Mouse (Mus musculus) gonadal fat pad, adult 2 months (tissue): ENCODE measurements around the gene E130218I03Rik. TPM values are rescaled to one million over a fixed set of nuclear protein-coding genes. Genes with fewer than 3 reads are reported as not detected.

Experiments used
- DNase-seq: peaks from one replicate; pipeline ENCODE4 v3.0.0-alpha.2; 2012; ENCODE audit warnings: low read depth
- polyA plus RNA-seq: library from polyadenylated mRNA; depleted of rRNA; stranded (reverse); fragments of >200 nt; gene quantifications from 2 replicates; pipeline ENCODE4 v1.2.3, GENCODE M21; 2012; rRNA removed

E130218I03Rik gene
- polyA plus RNA-seq: 0.05 TPM in 1 of 2 replicates, not detected in the other

DNA sequence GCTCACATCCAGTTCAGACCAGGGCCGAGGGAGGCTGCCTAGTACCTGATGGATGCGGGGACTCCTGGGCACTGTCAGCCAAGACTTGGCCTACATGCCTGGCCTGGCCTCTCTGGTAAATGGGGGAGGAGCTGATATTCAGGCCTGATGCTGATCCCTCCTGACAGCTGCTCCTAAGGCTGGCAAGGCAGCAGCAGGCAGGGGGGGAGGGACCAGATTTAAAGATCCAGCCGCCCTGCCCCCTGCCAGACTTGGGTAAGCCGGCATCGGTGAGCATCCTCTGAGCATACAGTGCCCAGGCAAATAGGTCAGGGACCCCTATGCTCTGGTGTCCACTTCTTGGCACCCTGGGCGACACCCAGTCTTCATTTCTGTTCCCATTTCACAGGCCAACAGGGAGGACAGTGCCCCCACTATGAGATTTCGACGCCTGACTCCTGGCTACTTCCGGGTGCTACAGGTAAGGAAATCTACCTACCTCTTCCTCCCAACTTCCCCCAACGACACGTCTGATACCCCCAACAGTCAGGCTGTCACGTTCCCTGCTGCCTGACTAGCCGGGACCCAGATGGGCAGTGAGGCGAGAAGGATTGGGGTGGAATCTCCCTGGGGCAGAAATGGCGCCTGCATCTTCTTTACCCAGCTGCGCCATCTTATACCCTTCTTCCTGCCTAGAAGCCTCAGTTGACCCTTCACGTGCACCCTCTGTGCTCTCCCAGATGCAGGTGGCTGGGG lies at the start of gene E130218I03Rik:
E130218I03Rik (plus strand) TSS at position 147 of the 735 bp plus-strand sequence.
- DNase-seq: no peak

DNA sequence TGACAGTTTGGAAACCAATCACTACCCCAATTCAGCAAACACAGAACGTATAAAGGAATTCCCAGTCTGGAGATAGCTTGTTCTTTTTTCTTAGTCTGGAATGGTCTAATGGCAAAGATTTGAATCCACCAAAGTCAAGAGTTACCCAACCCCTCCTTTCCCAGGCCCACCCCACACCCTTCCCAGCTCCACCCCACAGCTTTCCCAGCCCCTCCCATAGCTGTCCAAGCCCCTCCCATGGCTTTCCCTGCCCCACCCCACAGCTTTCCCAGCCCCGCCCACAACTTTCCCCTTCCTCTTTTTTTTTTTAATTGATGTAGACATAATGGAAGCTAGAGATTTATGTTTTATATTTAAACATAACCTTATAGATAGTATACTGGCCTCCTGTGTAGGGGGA lies 44.1 kb upstream of the E130218I03Rik start:
- DNase-seq: no peak

DNA sequence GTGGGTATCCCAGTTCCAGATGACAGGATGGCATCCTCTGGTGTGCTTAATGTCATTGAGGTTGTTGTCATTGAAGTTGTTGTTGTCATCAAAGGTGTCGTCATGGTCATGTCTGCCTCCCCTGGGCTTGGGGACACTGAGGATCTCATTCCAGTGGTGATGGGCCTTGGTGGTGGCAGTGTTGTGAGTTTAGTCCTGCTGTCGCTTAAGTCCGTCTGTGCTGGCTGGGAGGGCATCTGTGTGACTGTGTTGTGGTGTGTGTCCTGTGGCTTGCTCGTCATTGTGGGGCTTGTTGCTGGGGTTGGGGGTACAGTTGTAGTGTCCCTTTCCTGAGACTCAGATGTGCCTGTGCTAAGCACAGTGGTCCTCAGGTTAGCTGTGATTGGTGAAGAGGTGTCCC lies 40.6 kb upstream of the E130218I03Rik start, which contains the start of gene Gm7534:
Gm7534 (minus strand) TSS at position 101 of the 400 bp plus-strand sequence.
- no peak for DNase-seq

DNA sequence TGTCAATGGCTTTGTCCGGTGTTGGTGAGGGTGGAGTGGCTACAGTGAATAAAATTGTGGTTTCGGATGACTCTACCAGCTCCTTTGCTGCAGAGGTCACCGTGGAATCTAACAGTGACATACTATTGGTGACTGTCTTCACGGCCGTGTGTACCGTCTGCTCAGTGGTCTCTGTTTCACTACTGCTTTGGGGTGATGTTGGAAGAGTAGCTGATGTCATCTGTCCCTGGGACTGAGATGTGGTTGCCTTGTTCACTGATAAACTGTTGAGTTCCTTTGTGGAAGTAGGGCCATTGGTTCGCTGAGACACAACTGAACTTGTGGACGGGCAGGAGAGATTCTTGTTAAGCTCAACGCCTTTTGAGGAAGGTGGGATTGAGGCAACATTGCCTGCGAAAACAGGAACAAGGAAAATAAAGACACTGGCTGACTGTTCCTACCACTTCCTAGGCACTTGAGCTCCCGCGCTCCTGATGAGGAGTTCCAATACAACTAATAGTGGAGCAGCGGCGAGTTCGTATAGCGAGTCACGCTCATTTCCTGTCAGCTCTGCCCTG lies 40.0 kb upstream of the E130218I03Rik start:
- DNase-seq: no peak

DNA sequence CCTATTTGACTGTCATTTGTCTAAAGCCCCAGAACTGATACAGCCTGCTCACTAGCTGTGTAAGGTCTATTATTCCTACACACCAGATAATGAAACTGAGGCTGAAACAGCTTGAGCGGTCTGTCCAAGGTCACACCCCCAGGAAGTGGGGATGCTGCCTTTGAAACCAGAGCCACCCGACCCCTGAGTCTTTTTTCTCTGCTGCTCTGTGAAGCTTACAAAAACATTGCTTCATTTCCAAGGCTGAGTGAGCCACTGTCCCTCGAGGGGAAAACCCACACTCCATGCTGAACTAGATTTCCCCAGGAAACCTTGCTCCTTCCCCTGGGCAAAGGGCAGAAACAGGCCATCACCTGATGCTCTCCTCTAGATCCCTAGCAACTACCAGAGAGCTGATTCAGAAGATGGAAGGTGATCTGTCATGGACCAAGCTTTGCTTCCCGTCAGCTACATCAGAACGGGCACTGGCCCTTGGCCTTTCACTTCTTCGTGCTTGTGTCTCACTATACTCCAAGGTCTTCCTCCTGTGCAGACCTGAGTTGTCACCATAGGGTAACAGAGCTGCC lies 36.9 kb upstream of the E130218I03Rik start:
- DNase-seq: no peak

DNA sequence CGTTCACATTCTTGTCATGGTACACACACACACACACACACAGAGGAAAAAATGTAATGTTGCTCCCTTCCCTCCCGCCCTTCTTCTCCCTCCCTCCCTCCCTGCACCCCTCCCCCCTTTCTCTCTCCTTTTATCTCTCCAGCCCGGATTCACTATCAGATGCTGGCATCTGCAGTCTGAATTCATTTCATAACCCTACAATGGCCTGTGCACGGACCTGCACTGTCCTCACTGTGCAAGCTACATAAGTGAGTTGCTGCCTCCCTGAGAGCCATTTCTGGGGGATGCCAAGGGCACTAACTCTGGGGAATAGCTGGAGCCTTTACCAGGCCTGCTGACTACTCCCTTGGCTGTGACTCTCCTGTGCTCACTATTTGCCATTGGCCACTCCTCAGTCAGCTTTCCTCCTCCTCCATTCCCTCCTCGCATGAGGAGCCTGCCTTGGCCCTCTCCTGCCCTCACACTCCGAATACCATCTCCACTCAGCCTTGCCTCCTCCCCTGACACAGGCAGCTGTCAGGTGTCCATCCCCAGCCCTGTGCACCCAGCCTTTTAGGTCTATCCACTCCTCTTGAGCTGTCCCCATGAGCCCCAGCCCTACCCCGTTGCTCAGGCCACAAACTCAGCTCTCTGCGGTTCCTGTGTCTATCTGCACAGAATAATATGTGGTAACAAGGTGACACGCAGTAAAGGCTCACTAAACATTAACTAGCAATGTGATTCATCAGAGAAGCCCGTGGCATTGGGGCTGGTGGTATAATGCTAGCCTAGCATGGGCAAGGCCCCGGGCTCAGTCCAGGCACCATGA lies 20.5 kb upstream of the E130218I03Rik start:
- no peak for DNase-seq

DNA sequence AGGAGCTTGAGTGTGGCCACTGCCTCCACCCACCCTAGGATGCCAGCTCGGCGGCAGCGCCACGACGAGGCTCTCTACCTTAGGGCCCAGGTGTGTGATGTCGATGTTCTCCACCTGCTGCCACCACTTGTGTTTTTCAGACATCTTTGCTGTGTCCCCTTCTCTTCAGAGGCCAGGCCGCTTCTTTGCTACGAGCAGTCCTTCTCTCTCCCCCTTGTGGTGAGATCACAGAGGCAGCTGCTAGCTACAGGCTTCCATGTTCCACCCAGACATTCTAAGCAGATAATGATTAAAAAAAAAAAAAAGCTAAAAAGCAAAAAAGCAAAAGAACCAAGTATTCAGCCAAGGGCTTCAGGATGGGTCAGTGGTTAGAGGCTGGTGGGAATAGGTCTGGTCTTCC lies 16.3 kb upstream of the E130218I03Rik start, which contains the start of gene Catsper4:
Catsper4 (minus strand) TSS at position 190 of the 400 bp plus-strand sequence.
- DNase-seq: no peak

DNA sequence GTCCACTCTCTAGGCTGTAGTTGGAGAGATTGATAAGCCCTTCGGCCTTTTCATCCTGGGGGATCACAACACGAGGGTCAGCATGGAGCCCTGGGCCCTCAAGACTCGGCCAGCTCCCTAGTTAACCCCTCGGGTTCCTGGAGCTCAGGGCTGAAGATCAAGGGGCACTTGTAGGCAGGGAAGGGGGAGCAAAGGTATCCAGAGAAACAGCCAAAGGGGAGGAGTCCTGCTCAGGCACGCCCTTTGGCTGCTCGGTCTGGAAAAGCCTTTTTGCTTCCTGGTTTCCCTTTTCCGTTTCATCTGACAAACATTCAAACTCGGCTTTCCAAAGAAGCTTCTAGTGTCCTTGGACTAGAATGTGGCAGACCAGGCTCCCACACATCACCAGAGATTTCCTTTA lies 13.0 kb upstream of the E130218I03Rik start:
- no peak for DNase-seq

DNA sequence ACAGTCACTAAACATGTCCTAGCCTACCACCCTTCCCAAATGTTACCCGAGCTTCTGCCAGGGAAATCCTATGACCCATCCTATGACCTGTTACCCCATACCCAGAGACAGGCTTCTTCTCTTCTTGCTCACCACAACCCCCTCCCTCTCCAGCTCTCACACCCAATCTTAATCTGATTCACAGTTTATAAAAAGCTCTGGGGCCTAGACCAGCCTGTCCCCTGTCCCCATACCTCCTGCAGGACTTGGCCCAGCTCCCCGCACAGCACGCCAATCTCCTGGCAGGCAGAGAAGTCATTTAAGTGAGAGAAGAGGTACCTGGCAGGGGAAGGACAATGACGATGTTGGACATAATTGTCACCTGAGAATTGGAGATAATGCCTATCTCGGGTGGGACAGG lies 8.6 kb upstream of the E130218I03Rik start:
- no peak for DNase-seq

DNA sequence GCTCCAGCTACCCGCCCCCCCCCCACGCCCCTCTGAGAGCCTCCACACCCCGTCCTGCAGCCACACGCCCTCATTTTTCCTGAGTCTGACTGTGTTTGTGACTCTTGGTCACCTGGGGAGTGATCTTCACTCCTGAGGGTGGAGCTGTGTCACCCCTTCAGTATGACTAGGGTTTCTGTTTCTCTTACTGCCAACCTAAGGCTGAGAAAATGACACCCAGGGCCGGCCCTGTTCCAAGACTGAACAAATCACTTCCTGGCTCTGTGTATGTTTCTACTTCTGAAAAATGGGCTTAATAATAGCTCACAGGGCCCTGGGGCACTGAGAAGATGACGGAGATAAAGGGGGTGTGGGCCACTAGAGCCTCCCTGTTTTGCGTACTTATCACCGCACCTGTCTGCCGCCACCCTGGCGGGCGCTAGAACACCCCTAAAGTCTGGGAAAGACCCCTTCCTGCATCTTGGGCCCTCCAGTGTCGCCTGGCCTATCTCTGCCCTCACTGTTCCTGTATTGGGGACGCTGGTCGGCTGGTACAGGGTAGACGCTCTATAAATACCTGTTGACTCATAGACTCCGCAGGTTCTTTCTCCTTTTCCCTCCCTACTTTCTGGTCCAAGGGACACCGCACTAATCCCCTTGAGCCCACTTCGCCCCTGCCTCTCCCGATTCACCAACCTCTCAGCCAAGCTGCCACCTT lies 5.7 kb upstream of the E130218I03Rik start:
- DNase-seq: no peak

DNA sequence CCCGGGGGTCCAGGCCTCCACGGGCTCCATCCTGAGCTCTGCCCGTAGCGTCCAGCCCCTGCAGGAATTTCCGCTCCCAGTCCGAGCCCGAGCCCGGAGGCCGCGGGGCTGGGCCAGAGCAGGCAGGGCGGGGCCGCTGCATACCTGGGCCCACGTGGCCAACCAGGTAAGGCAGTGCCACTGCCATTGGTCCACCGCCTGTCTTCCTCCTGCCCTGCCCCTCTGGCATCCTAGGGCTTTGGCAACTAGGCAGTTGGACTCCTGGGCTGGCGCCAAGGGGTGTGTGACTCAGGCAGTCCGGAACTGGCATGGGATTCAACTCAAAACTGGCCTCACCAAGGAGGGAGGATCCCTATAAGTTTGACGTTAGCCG lies 5.2 kb upstream of the E130218I03Rik start, which contains the start of gene Cnksr1:
Cnksr1 (minus strand) TSS at position 121 of the 373 bp plus-strand sequence.
- peak; percentile 86 for DNase-seq

DNA sequence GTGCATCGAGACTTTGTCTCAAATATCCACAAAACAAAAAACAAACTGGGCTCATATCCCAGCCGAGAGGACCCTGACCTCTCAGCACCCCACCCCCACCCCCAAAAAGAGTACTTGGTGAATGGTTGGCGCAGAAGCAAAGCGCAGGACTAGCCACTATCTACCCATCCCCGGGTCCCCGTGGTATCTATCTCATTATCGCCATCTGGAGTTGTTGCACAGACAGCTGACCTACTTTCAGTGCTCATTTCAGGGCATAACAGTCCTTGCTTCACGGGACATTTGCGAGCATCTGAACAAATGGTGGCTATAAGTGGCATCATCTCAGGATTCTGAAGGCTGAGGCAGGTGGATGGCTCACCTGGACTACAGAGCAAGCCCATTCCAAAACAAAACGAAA lies 4.8 kb upstream of the E130218I03Rik start:
- no peak for DNase-seq

DNA sequence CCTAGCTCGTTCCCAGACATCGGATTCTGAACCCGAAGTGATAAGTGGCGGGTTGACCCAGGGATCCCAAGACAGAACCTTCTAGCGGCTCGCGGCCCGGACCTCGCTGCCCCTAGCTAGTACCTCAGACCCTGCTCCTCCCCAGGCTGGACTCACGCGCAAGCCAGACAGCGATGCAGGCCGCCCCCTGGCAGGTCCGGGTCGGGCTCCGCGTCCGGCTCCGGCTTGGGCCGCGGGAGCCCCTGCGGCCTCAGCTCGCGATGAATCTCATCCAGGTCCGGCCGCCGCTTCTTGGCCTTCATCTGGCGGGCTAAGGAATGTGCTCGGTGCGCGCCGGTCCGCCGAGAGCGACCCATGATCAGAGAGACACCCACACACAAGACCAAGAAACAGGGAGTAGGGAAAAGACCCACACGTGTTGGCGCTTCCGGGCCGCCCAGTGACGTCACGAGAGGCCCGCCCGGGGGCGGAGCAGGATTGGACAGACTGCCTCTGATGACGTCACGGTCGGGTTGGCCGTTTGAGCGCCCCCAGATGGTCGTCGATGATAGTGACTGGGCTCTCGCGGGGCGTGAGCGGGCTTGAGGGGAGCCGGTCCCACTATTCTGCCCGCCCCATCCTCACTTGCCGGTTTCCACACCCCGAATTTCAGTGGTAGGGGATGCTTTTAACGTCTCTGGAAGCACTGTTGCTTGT lies 1.8 kb downstream of the E130218I03Rik start, which contains the start of gene Zfp593:
Zfp593 (minus strand) TSS at position 445 of the 696 bp plus-strand sequence.
- DNase-seq: no peak

DNA sequence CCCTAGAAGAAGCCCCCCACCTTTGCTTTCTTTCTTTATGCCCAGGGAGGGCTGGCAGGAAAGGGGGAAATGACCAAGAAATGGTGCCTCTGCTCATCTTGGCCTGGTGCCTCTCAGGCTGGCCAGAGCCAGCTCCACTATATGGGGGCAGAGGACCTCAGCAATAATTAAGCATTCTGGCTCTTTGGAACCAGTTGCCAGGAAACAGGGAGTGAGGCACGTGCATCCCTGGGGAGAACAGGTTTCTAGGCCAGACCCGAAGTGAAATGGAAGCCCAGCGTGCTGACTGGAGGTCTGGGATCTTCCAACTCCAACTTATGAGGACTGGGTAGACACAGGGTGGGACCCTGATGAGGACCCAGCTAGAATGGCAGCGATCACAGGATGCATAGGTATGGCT lies 2.8 kb downstream of the E130218I03Rik start:
- DNase-seq: no peak

DNA sequence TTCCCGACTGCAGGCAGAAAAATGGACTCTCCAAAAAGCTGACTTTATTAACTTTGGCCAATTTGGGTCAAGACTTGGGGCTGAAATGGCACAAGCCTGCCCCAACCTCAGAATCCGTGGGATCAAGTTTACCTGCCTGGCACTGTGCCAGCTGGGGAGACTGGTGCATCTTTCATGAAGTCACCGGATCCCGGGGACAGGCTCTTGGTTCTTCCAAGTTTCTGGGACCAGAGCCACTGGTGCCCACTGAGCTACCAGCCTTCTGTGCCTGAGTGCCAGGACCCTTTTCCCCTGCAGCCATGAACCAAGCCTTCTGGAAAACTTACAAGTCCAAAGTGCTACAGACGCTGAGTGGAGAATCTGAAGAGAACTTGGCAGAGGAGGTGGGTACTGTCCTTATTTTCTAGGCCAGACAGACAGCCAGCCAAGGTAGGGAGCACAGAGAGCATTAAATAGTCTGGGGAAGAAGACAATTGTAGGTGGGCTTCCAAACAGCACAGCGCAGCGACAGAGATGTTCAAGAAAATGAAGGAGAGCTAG lies 3.3 kb downstream of the E130218I03Rik start, which contains the start of gene Gm30191:
Gm30191 (plus strand) TSS at position 217 of the 540 bp plus-strand sequence.
- no peak for DNase-seq

DNA sequence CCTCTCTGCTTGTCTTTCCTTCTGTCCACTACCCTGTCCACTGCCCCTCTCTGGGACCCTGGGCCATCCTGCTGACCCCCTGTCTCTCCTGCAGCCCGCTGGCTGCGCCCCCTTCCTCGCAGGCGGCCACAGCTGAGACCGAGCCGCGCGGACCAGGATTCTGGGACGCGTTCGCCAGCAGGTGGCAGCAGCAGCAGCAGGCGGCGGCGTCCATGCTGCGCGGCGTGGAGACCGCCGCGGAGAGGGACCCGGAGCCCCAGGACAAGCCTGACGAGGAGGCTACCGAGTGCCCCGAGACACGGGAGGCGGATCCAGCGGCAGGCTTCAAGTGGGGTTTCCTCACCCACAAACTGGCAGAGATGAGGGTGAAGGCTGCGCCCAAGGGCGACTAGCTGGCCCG lies 6.2 kb downstream of the E130218I03Rik start:
- no peak for DNase-seq

DNA sequence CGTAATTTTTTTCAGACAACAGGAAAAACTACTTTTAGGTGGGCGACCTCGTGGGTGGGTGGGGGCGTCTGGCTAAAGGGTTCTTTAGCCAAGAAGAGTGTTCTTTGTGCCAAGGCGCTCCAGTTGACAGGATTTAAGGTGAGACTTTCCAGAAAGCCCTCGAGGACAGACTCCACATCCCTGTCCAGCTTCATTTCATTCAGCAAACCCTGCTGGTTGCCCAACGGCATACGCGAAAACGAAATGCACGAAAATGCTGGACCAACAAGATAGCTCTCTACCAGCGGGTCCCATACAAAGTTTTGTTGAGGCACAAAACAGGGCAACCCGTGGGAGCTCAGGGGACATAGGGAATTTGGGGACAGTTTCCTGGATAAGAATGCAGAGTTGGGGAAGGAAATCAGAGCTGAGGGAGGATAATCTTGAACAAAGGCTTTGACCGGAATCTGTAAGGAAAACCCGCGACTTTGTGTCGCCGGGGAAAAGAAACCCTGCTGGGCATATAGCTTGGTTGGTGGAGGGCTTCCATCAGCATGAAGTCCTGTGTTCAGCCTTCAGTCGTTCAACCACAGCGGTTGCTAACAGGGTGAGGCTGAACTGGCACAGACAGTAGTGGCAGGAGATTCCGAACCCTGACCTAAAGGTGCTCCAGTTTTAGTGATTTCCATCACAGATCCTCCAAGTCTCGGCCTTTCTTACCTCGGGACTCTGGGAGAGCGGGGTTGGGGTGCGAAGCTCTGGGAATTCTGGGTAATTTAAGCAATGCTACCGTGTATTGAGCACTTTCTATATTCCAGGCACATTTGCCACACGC lies 6.9 kb downstream of the E130218I03Rik start:
- no peak for DNase-seq

DNA sequence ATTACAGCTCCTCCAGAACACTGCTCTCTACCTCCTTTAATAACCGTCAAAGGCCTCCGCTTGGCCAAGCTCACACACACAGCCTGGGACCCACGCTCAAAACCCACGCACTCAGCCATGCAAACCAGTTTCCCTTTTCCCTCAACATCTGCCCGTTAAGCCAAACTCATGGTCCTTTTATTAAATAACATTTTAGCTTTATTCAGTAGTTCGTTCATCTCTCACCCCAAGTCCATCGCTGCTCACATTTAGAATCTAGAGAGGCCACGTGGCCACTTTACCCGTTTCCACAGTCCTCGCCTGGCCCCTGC lies 7.4 kb downstream of the E130218I03Rik start:
- no peak for DNase-seq

DNA sequence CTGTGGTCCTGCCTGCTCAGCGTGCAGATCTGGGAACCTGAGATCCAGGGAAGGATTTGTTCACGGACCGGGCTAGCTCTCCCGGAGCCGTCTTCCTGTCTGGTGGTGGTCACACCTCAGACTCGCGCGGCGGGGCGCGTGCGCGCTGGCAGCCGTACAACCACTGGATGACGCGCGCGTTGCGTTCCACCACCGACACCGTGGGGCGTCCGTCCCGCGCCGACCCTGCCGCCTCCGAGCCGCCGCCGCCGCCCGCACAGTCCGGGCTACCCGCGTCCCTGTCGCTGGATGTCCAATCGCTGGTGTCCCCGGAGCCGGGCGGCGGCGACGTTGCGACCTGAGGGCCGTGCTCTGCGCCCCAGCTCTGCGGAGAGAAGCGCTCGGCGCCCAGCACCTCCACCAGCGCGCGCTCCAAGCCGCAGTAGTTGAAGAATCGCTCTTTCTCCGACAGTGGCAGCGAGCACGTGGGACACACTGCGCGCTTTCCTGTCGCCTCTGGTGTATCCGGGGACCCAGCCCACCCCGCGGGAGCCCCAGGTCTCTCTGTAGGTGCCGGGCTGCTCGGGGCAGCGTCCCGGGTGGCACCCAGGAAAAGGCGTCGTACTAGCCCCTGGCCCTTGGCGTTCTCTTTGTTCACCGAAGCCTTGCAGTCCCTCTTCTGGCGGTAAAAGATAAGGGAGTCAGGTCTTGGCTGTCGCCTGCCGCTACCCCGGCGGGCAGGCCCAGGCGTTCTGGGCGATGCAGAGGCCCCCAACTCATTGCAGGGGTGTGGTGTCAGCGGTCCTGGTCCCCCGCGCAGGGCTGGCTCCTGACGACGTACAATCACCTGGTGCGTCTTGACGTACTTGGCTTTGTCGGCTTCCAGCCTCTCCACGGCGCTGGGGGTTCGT lies 8.0 kb downstream of the E130218I03Rik start:
- no peak for DNase-seq
